Mouse (Mus musculus) MEL (cell line): Measurements from ENCODE around the gene Cobll1.

ENCODE experiments used
- CHD2 ChIP-seq: IDR thresholded peaks from 2 replicates; pipeline ENCODE4 v1.6.1; 2011; ENCODE audit warnings: low read length, improper control_type of control experiment
- CTCF ChIP-seq, 3 experiments: IDR thresholded peaks in 2 of 3; conservative IDR thresholded peaks in 1 of 3; 2 replicates each; pipeline ENCODE4 v1.5.1; 2011 to 2012; ENCODE audit warnings: low read length in 3 of 3, low read depth in 2 of 3, mild to moderate bottlenecking in 2 of 3, improper control_type of control experiment in 1 of 3, inconsistent platforms in 1 of 3, mixed read lengths in 1 of 3, moderate library complexity in 1 of 3; ENCODE audit not compliant: control insufficient read depth in 1 of 3, insufficient read depth in 1 of 3, poor library complexity in 1 of 3, severe bottlenecking in 1 of 3
- E2F4 ChIP-seq: IDR thresholded peaks from 2 replicates; pipeline ENCODE4 v1.6.1; 2011; ENCODE audit warnings: low read depth, low read length, improper control_type of control experiment, borderline replicate concordance
- EP300 ChIP-seq, 2 experiments: IDR thresholded peaks; 2 replicates each; pipeline ENCODE4 v1.6.1; 2011; ENCODE audit warnings: improper control_type of control experiment in 2 of 2, low read length in 2 of 2, low read depth in 1 of 2, mild to moderate bottlenecking in 1 of 2
- JUND ChIP-seq: IDR thresholded peaks from 2 replicates; pipeline ENCODE4 v1.6.1; 2011; ENCODE audit warnings: low read depth, mild to moderate bottlenecking, improper control_type of control experiment, low read length
- MYC ChIP-seq: IDR thresholded peaks from 2 replicates; pipeline ENCODE4 v1.6.1; 2011; ENCODE audit warnings: low read depth, mild to moderate bottlenecking, low read length, improper control_type of control experiment, moderate library complexity
- POLR2A ChIP-seq, 2 experiments: IDR thresholded peaks; 2 replicates each; pipeline ENCODE4 v1.6.1; 2011 to 2012; ENCODE audit warnings: low read length in 2 of 2, mild to moderate bottlenecking in 2 of 2, control low read depth in 1 of 2, improper control_type of control experiment in 1 of 2, low read depth in 1 of 2, moderate library complexity in 1 of 2; ENCODE audit not compliant: control insufficient read depth in 1 of 2, insufficient read depth in 1 of 2, poor library complexity in 1 of 2
- RAD21 ChIP-seq: IDR thresholded peaks from 2 replicates; pipeline ENCODE4 v1.6.1; 2011; ENCODE audit warnings: mild to moderate bottlenecking, low read depth, low read length, improper control_type of control experiment
- TBP ChIP-seq: IDR thresholded peaks from 2 replicates; pipeline ENCODE4 v1.8.0; 2011; ENCODE audit warnings: low read depth, low read length, improper control_type of control experiment
- TCF12 ChIP-seq: IDR thresholded peaks from 2 replicates; pipeline ENCODE4 v1.6.1; 2014; ENCODE audit warnings: low read depth, mild to moderate bottlenecking, inconsistent platforms, low read length, improper control_type of control experiment, moderate library complexity
- UBTF ChIP-seq: IDR thresholded peaks from 2 replicates; pipeline ENCODE4 v1.6.1; 2012; ENCODE audit warnings: low read depth, mild to moderate bottlenecking, inconsistent platforms, low read length, improper control_type of control experiment, moderate library complexity, borderline replicate concordance; ENCODE audit not compliant: insufficient read depth

- no peak for TF ChIP-seq POLR2A (IDR thresholded peaks at IDR 0.05; ENCODE audit: control insufficient read depth in 1 of 2, insufficient read depth in 1 of 2, low read depth in 1 of 2, low read length in 2 of 2, poor library complexity in 1 of 2)
- no peak for TF ChIP-seq RAD21
- no peak for TF ChIP-seq CTCF (IDR thresholded peaks at IDR 0.05 in 2 of 3, conservative IDR thresholded peaks at IDR 0.05 in 1 of 3; ENCODE audit: control insufficient read depth in 1 of 3, insufficient read depth in 1 of 3, low read depth in 2 of 3, low read length in 3 of 3, poor library complexity in 1 of 3, severe bottlenecking in 1 of 3)
- TF ChIP-seq JUND: no peak
- TF ChIP-seq E2F4: no peak
- TF ChIP-seq UBTF: no peak
- no peak for TF ChIP-seq TCF12
- TF ChIP-seq CHD2: no peak
- TF ChIP-seq EP300 (IDR thresholded peaks at IDR 0.05; ENCODE audit: low read depth in 1 of 2, low read length in 2 of 2): no peak
- TF ChIP-seq TBP: no peak
- no peak for TF ChIP-seq MYC
Measured at GRCm38 (mm10) chr2:65219375-65220135, 19.6 kb downstream of the Cobll1 start.
